Mouse (Mus musculus) intestine, postnatal 0 days (tissue): ENCODE data around the gene Zfp467. TPM values are rescaled to one million over a fixed set of nuclear protein-coding genes. Genes with fewer than 3 reads are reported as not detected.
A peak's percentile ranks its signal among the peaks of the same experiment; 100 is the strongest.

ENCODE experiments used
- ATAC-seq: fragments of 200-750 bp; cut with Nextera tagmentation; 2 replicates; pipeline ENCODE4 v1.8.0; 2017; ENCODE audit warnings: mild to moderate bottlenecking, moderate TSS enrichment, moderate library complexity
- H3K27ac ChIP-seq: fragments of 300-500 bp; sonication (generic); 2 replicates; pipeline ENCODE4 v1.5.1; 2014; ENCODE audit warnings: mild to moderate bottlenecking, low read depth, low read length, moderate library complexity
- H3K27me3 ChIP-seq: fragments of 300-500 bp; sonication (generic); replicated peaks from 2 replicates; pipeline ENCODE4 v1.6.1; 2014; ENCODE audit warnings: low read length, mixed read lengths; ENCODE audit not compliant: control insufficient read depth, insufficient read depth
- H3K36me3 ChIP-seq: fragments of 300-500 bp; sonication (generic); 2 replicates; pipeline ENCODE4 v1.6.1; 2014; ENCODE audit warnings: mild to moderate bottlenecking, moderate library complexity; ENCODE audit not compliant: control insufficient read depth, insufficient read depth
- H3K4me1 ChIP-seq: fragments of 300-500 bp; sonication (generic); replicated peaks from 2 replicates; pipeline ENCODE4 v1.6.1; 2014; ENCODE audit warnings: antibody characterized with exemption, low read length, mixed read lengths; ENCODE audit not compliant: control insufficient read depth, insufficient read depth
- H3K4me2 ChIP-seq: fragments of 300-500 bp; sonication (generic); replicated peaks from 2 replicates; pipeline ENCODE4 v1.6.1; 2014; ENCODE audit warnings: low read depth, mild to moderate bottlenecking, moderate library complexity
- H3K4me3 ChIP-seq: fragments of 300-500 bp; sonication (generic); 2 replicates; pipeline ENCODE4 v1.5.1; 2014; ENCODE audit warnings: low read depth, low read length
- H3K9ac ChIP-seq: fragments of 300-500 bp; sonication (generic); 2 replicates; pipeline ENCODE4 v1.6.1; 2014; ENCODE audit warnings: mild to moderate bottlenecking, low read depth, low read length
- H3K9me3 ChIP-seq: fragments of 300-500 bp; sonication (generic); 2 replicates; pipeline ENCODE4 v1.6.1; 2016; ENCODE audit warnings: mixed run types; ENCODE audit not compliant: control insufficient read depth
- CTCF ChIP-seq: sonication (generic); IDR thresholded peaks from 2 replicates; pipeline ENCODE4 v1.5.1; 2016; ENCODE audit warnings: low read depth, mild to moderate bottlenecking, control low read depth, antibody characterized with exemption, moderate library complexity
- WGBS: fragments of 180-500 bp; shearing (Covaris S2); extraction: QIAGEN DNeasy Blood & Tissue Kit; methylation state at CpG from one replicate; pipeline ENCODE4 v1.1.7; 2014; 5-methylcytosine and 5-hydroxymethylcytosine counted together
- polyA plus RNA-seq: library from polyadenylated mRNA; unstranded; fragments of >200 nt; fragmentation: Nextera tagmentation; extraction: Ambion mirVana; gene quantifications from 2 replicates; pipeline ENCODE4 v1.2.1, GENCODE M21; 2015

Zfp467 gene
- polyA plus RNA-seq, 1 experiment from 2014 or later, result 19.3 TPM

GRCm38 (mm10) chr6:48410551-48410950 is 35.1 kb downstream of the Zfp467 start:
- H3K4me1 ChIP-seq, result peaks cover 3% of the 10 kb centered on the region; the same call in 1 of the 2 replicates
- H3K27me3 ChIP-seq, result no peaks in the 10 kb centered on the region
- no peak overlapping the region for H3K4me3 ChIP-seq
- peaks cover 71% of the 10 kb centered on the region for H3K36me3 ChIP-seq
- TF ChIP-seq CTCF, result no peak
- no peak for ATAC-seq
- no peak overlapping the region for H3K4me2 ChIP-seq
- no peak overlapping the region for H3K9ac ChIP-seq
- 68% methylated on average over 3 of the region's 3 CpGs for WGBS
- no peaks in the 10 kb centered on the region for H3K9me3 ChIP-seq
- H3K27ac ChIP-seq, result peak overlapping the region; percentile 97

GRCm38 (mm10) chr6:48409726-48410343 is 35.8 kb downstream of the Zfp467 start:
- H3K4me1 ChIP-seq, result peaks cover 3% of the 10 kb centered on the region; the same call in 1 of the 2 replicates
- no peak overlapping the region for H3K9ac ChIP-seq
- H3K4me3 ChIP-seq, result no peak overlapping the region
- no peak for ATAC-seq
- no peak for TF ChIP-seq CTCF
- no peaks in the 10 kb centered on the region for H3K27me3 ChIP-seq
- H3K9me3 ChIP-seq, result no peaks in the 10 kb centered on the region
- peak overlapping the region; percentile 97 for H3K27ac ChIP-seq
- no peak overlapping the region for H3K4me2 ChIP-seq
- WGBS, result 89% methylated on average over 4 of the region's 4 CpGs
- peaks cover 76% of the 10 kb centered on the region for H3K36me3 ChIP-seq

GRCm38 (mm10) chr6:48404071-48404470 is 41.6 kb downstream of the Zfp467 start:
- WGBS, result 93% methylated on average over 5 of the region's 5 CpGs

GRCm38 (mm10) chr6:48399906-48400305 is 45.7 kb downstream of the Zfp467 start:
- WGBS, result 88% methylated on average over 5 of the region's 5 CpGs
- no peak for ATAC-seq
- Histone ChIP-seq H3K27ac (no peak overlapping the region), H3K27me3 (no peaks in the 10 kb centered on the region), H3K9me3 (no peaks in the 10 kb centered on the region), H3K9ac (no peak overlapping the region), H3K4me2 (no peak overlapping the region), H3K4me1 (peaks cover 6% of the 10 kb centered on the region), H3K36me3 (peaks cover 10% of the 10 kb centered on the region), H3K4me3 (no peak overlapping the region)
- TF ChIP-seq CTCF, result no peak

More at GRCm38 (mm10) chr6:48404071-48404470, 41.6 kb downstream of the Zfp467 start:
- no peak overlapping the region for H3K4me3 ChIP-seq
- no peak overlapping the region for H3K4me2 ChIP-seq
- ATAC-seq, result no peak
- H3K4me1 ChIP-seq, result no peaks in the 10 kb centered on the region
- no peak overlapping the region for H3K9ac ChIP-seq
- peaks cover 47% of the 10 kb centered on the region for H3K36me3 ChIP-seq
- H3K27ac ChIP-seq, result no peak overlapping the region
- no peaks in the 10 kb centered on the region for H3K9me3 ChIP-seq
- no peaks in the 10 kb centered on the region for H3K27me3 ChIP-seq
- TF ChIP-seq CTCF, result no peak

- peak; percentile 63 for TF ChIP-seq CTCF
- H3K36me3 ChIP-seq, result no peaks in the 10 kb centered on the region
- peaks cover 6% of the 10 kb centered on the region for H3K4me1 ChIP-seq
- H3K4me3 ChIP-seq, result no peak overlapping the region
- H3K27me3 ChIP-seq, result no peaks in the 10 kb centered on the region
- no peaks in the 10 kb centered on the region for H3K9me3 ChIP-seq
- no peak overlapping the region for H3K9ac ChIP-seq
- WGBS, result 66% methylated on average over 4 of the region's 4 CpGs
- no peak overlapping the region for H3K4me2 ChIP-seq
- H3K27ac ChIP-seq, result no peak overlapping the region
- ATAC-seq, result no peak
Observed at GRCm38 (mm10) chr6:48397336-48397735, 48.3 kb downstream of the Zfp467 start.

GRCm38 (mm10) chr6:48396686-48397085 is 48.9 kb downstream of the Zfp467 start:
- Histone ChIP-seq H3K4me3 (no peak overlapping the region), H3K9ac (no peak overlapping the region), H3K9me3 (no peaks in the 10 kb centered on the region), H3K4me1 (peaks cover 6% of the 10 kb centered on the region), H3K27ac (no peak overlapping the region), H3K4me2 (peak overlapping the region; percentile 90; the same call in 1 of the 2 replicates), H3K27me3 (no peaks in the 10 kb centered on the region), H3K36me3 (no peaks in the 10 kb centered on the region)
- no peak for ATAC-seq
- TF ChIP-seq CTCF, result no peak
- WGBS, result 91% methylated on average over 1 of the region's 1 CpGs
